Mouse (Mus musculus) adrenal gland, postnatal 10 days (tissue): Measurements from ENCODE around the gene Grap. TPM values are rescaled to one million over a fixed set of nuclear protein-coding genes. Genes with fewer than 3 reads are reported as not detected.

Experiments used
- DNase-seq: peaks from one replicate; pipeline ENCODE4 v3.0.0; 2021; ENCODE audit warnings: mixed read lengths
- total RNA-seq, 2 experiments: library from RNA; stranded (reverse); gene quantifications; 2 replicates each; pipeline ENCODE4 v1.2.3; 2021

Gene Grap
- total RNA-seq, 2 experiments from 2014 or later, result 16.0 to 17.3 TPM

GRCm38 (mm10) chr11:61720636-61721035 lies 67.6 kb downstream of the Grap start, which contains the start of gene Slc5a10:
Gene Slc5a10 (minus strand): TSS chr11:61720826.
- DNase-seq, result no peak

- DNase-seq, result no peak
Observed at GRCm38 (mm10) chr11:61722077-61722476, 69.0 kb downstream of the Grap start.

Other genes starting within 250 kb of the Grap start
- gene Rnf112, start 199.1 kb upstream of the Grap start, total RNA-seq, result 1 to 10 TPM; 1.5 to 2.4 TPM
- gene Mfap4, start 167.8 kb upstream of the Grap start, total RNA-seq, result 10 to 100 TPM; 61.8 to 75.9 TPM
- 10 to 100 TPM; 15.7 to 16.5 TPM for gene Mapk7, start 158.9 kb upstream of the Grap start, total RNA-seq
- 10 to 100 TPM; 14.3 to 17.0 TPM for gene B9d1, start 148.1 kb upstream of the Grap start, total RNA-seq
- gene Epn2, start 73.6 kb upstream of the Grap start, total RNA-seq, result 10 to 100 TPM; 32.2 to 36.8 TPM
- gene Fam83g, start 30.8 kb downstream of the Grap start, total RNA-seq, result under 1 TPM; 0.78 to 0.85 TPM
- gene Slc5a10, start 67.6 kb downstream of the Grap start, total RNA-seq, result under 1 TPM in 1 of 2 experiments, not detected in 1; 0.15 TPM
- gene Prpsap2, start 108.8 kb downstream of the Grap start, total RNA-seq, result 10 to 100 TPM; 23.8 to 29.0 TPM
- gene Ulk2, start 201.8 kb downstream of the Grap start, total RNA-seq, result 10 to 100 TPM; 35.7 to 36.9 TPM